Mouse (Mus musculus) lung, postnatal 10 days (tissue): ENCODE measurements at regions not wholly inside any gene's neighbourhood (a gene's known extent, or its start where the extent isn't known, plus 50 kb on each side); places are given as distances from the start of the nearest gene placed in this dataset.
A peak's percentile ranks its signal among the peaks of the same experiment; 100 is the strongest.

Experiments
- DNase-seq: peaks from one replicate; pipeline ENCODE4 v3.0.0; 2021

DNA sequence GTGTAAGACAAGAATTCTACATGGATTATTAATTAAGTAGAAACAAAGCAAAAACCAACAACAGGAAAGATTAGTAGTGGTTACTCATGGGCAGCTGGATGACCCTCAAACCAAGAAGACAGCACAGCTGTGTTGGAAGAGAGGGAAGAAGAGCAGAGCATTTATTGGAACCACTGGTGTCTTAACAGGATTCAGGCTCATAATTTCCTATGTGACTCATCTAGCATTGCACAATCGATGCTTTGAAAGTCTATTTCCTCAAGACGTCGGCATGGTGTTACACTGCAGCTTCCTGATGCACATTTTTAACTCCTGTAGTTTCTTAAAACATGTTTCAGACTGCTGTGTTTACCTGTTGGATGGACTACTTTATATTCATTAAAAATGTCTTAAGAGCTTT lies 221.1 kb downstream of the Gja1 start:
- DNase-seq: no peak

DNA sequence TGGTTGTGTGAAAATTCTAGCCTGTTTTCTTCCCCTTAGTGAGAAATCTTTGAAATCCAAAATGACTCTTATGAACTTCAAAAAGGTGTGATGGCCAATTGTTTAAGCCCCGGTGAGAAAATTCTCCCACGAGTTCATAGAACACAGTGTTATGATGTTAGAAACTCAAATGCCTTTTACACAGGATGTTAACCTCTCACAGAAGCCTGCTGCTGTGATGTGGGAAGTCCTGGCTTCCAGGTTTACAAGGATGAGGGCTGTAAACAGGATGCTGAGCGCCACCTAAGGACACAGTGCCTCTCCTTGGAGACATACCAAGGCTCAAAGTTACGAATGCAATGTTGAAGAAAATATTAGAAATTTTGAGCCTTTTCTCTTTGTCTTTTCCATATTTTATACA lies 222.8 kb downstream of the Gja1 start:
- DNase-seq: peak; percentile 29

DNA sequence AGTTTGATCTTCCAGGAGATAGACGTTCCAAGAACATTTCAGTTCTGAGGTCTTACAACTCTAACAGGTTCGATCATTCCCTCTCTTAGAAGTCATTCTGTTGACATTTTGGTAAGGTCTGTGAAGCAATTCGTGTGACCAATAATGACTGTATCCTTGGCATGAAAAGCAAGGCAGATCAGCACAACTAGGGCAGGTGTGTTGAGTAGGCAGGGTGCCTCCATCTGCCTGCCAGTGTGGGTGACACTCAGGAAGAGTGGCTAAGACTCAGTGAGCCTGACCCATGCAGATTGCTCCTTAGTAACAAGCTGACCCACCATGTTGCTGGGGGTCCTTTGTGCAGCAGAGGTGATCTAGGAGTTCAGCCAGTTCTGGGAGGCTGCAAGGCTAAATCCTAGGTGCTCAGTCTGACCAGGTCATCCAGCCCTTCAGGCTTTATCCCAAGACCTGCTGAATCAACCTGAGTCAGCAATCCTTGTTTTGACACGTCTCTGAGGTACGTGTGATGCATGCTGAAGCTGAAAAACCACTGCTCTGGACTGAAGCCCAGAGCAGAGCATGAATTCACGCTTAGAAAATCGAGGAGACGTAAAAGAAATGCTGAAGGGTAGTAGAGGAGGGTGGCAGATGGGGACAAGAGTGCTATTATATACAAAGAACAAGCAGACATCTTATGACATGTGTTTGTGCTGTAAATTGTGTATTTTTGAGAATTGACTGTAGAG lies 234.6 kb downstream of the Gja1 start:
- no peak for DNase-seq

DNA sequence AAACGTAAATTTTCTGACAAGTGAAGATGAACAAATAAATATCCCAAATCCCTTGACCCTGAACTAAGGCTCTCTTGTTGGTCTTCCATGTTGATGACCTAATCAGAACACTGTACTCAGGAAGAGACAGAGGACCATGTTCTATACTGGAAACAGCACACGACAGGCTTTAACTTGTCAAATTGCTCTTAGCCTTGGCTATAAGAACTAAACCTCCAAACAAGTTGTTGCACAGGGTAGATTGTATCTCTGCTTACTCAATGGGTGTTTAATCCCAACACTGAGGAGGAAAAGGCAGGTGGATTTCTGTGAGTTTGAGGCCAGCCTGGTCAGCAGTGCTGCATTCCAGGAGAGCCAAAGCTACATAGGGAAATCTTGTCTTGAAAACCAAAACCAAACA lies 265.5 kb downstream of the Gja1 start:
- no peak for DNase-seq

DNA sequence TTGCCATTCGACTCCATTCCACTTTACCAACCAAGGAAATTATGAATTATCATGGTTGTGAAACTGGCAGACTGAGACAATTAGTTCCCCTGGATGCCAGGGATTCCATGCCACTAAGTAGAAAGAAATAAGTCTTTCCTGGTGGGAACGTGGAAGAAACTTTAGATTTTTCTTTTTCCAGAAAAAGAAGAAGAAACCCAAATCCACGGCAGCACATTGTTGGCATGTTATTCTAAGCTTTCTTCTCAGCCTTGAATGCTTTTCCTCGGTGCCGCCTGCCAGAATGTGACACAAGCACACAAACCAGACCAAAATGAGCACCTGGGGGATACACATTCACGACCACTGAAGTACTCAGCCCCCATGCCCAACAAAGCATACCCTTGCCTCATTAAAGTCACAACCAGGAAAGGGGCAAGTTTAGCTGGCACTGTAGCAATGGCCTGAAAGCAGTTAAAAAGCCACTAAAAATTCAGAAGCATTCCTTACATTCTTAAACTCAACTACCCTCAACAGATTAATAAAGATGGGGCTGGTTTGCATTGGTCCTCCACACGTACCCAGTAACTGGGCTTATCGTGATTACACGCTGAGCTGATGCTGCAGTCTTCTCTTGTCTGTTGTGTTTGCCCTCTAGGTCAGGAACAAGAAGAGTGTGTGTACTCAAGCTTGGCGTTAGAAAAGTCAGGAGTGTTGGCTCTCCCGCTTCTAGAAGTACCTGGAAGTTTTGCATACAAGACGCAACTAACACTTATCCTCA lies 266.4 kb downstream of the Gja1 start:
- no peak for DNase-seq

DNA sequence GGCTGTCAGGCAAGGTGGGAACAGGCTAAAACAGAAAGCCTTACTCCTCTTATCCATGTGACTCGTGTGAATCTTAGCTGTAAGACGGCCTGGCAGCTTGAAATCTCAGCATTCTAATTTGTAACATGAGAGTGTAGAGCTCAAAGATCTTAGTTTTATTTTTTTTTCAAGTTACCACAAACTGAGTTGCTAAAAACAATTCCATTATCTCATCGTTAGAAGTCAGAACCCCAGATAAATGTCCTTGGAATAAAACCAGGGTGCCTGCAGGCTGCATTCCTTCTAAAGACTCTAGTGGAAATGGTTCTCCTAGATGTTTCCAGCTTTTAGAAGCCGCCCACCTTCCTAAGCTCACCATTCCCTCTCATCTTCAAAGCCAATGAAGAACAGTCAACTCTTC lies 283.4 kb downstream of the Gja1 start:
- peak; percentile 1 for DNase-seq

DNA sequence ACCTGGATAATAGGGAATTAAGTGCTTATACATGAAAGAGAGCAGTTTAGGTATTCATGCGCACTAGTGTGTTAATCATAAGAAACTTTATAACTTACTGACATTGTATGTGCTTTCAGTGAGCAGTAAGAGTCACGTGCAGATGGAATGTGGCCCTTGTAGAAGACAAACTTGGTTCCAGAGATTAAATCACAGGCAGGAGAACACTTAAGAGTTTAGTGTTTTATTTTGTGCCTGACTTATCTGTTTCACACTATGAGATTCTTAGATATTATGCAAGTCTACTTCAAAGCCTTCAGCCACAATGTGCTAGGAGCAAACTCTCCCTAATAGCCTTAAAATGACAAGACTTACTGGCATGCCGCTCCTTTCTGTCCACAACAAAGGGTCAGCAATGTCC lies 296.8 kb downstream of the Gja1 start:
- DNase-seq: no peak

DNA sequence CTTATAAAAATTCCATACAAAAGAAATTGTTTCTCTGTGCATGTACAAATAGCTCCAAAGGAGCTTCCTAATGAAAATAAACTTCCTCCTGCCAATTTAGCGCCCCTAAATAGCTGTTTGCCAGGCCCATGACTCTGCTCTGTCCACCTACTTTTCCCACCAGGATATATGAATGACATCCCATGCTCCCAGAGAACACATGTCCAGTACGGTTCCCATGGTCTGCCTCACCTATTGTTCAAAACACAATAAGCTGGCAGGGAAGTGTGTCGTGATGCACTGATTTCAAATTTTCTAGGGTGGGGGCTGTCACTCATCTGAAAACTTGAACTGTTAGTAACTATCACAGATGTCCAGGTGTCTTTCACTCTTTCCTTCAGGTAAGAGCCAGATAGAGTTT lies 305.8 kb downstream of the Gja1 start:
- peak; percentile 13 for DNase-seq

DNA sequence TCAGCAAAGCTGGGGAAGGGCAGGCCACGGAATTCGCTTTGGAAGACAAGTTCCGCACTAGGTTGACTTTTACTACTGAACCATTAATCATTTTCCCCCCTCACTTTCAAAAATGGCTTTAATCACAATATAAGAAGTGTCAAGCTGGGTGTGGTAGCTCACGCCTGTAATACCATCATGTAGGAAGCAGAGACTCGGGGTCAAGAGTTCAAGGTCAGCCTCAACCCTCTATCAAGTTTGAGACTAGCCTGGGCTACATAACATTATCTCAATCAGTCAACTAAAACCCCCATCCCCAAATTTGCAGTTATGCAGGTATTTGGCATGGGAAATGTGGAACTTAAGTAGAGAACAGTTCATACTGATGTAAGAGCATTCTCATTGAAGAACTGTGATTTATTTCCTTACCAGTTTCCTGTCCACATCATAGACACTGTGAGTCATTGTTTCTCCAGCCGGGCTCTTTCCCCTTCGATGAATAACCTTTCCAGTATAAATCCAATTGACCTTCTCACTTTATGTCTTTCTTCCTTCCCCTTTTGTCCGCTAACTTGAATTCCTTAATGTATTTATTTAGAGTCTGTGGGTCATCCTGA lies 308.6 kb downstream of the Gja1 start:
- DNase-seq: no peak

DNA sequence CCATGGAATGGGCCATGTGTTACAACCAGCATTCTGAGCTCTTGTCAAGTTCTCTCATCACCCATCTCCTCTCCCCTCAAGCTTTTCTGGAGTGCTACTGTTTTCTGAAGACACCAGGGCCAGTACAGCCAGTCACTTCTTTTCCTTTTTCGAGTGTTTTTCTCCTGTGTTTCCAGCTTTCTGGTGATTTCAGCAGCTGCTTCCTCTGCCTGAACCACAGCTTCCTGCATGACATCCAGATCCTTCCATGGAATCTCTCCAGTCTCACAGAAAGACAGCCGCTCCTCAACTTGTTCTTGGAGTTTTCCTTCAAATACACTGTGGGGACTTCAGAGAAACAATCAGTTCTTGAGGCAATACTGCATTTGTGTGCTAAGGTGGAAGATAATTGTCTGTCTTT lies 314.3 kb downstream of the Gja1 start:
- no peak for DNase-seq

DNA sequence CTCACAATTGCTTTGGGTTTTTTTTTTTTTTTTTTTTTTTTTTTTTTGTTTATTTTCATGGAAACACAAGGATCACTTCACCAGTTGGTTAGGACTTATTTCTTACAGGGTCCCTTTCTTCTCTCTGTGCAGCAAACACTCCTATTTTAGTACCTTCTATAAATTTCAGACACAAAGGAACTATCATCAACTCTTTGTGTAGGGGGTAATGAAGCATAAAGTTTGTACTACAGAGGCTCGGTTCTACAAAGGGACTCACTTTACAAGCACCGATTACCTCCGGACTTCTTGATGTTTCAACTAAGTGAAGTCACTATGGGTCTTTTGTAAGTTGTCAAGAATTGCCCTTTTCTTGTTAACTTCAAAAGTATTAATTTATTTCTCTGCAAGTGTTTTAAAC lies 318.0 kb downstream of the Gja1 start:
- no peak for DNase-seq

DNA sequence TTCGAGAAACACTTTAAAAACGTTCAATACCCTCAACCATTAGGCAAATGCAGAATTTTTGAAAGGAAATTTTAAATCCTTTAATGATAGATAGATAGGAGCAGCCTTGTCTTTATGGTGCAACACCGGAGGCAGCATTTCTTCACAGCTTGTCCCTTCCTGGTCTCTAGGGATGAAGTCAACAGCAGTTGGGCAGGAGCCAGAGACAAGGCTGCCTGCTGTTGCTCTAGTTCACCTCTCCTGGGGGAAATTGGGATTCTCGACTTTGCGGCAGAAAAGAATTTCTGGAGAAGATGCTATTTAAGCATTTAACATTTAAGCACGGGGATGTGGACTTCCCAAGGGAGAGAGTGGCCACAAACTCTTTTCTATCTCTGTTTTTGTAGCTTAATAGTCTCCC lies 323.0 kb downstream of the Gja1 start:
- DNase-seq: peak; percentile 3

DNA sequence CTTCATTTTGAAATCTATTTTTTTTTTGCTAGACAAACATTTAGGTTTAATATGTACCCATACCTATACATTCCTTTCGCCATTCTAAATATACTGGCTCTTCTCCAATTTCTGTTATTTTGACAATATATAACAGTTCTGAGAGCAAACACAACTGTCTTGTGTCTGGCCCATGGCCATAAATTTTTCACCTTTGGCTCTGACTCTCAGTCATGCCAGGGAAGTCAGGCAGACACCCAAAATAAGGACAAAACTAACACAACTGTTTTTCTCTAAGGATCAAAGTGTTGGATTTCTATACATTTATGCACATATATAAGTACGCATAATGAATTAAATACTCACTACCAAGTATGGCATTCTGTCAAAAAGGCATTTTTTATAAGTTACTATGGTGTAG lies 331.3 kb downstream of the Gja1 start:
- no peak for DNase-seq

DNA sequence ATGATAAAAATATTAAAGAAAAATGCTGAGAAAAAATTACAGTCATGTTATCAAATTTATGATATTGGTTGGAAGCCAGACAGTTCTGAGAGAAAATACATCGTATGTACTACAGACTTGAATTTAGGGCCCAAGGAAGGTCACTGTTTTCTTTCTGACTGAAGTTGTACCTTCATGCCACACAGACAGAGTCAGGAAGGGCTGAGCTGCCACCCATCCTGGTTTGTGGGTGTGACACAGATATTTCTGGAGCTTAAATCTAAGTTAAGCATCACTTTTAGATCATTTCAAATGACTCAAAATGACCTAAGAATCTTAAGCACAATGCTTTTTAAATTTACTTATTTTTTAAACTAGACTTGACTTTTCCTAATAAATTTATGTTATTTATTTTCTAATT lies 331.8 kb downstream of the Gja1 start:
- no peak for DNase-seq

DNA sequence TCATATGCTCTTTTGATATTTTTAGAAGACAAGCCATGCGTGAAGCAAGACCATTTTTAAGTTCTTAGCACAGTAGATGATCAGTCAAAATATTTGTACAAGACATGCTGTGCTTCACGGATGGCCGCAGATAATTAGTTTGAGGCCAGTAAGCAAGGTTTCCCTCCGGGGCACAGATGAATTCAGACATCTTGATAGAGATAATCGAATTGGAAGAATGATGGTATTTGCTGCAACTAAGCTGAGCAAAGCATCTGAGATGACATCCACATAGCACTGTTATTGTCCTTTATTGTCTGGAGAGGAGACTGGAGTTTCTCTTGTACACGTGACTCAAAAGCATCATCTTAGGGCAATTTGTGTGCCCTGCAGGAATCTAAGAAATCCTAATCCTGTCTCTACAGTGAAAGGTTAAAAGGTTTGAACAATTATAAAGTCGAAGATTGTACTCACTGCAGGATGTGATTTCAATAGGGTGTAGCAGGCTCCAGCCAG lies 335.5 kb downstream of the Gja1 start:
- no peak for DNase-seq

DNA sequence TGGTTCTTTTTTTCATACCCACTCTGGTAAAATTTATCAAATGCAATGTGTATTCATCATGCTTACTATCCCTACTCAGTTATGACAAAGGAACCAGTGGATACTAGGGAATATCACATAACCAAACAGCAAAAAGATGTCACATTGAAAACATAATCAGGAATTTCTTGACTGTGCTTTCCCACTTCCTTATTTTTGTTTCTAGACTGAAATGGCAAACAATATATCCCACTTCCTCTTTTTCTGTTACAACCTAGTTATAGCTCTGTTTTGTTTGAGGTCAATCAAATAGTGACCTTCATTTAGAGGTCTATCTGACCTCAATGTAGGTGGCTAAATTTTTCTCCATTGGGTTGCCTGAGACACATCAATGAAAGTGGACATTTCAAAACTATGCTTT lies 359.9 kb downstream of the Gja1 start:
- no peak for DNase-seq

DNA sequence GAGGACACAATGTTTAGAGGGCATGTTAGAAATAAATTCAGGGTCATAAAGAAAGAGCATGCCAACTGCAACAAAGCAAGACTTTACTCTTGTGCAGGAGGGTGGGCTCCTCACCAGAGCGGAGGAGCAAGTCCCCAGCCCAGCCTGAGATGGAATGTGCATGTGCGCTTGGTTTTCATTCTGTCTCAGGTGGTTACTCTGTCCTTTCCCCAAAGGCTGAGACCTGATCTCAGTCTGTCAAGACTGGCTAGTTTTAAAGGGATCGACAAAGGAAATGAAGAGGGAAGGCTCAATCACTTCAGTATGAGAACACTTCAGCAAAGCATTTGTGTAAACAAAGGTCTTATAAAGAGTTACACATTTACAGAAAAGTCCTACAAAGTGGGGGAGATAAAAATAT lies 362.5 kb downstream of the Gja1 start:
- no peak for DNase-seq

DNA sequence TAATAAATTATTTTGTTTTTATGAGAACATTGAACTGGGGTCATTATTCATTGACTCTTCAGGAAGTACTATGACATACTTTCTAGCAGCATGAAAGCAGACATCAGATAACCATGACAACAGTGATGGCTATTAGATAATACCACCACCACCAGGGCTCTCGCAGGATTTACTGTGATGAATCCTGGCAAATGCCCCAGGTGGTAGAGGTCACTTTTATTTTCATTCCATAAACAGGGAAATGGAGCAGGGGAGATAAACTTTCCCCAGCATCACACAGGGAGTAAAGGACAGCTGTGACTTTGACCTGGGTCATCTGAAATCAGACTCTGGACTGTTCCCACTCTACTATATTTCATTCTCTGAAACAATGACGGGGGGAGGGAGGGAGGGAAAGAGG lies 375.0 kb downstream of the Gja1 start:
- peak; percentile 20 for DNase-seq

DNA sequence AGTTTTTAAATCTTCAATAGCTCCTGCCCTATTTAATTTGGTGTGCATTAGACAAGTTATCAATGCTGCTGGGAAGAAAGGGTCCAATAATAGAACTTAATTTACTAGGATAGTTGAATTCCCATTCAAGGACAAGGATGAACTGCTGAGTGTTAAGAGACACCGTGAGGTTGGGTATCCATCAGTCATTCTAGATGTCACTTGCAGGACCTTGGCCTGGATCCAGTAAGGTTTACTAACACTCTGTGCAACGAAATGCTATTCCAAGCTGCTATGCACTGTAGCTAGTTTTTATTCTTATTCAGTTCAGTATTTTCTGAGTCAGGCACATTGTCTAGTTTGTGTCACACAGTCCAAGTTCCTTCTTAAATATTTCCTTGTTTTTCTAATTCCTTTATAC lies 376.4 kb downstream of the Gja1 start:
- DNase-seq: no peak

DNA sequence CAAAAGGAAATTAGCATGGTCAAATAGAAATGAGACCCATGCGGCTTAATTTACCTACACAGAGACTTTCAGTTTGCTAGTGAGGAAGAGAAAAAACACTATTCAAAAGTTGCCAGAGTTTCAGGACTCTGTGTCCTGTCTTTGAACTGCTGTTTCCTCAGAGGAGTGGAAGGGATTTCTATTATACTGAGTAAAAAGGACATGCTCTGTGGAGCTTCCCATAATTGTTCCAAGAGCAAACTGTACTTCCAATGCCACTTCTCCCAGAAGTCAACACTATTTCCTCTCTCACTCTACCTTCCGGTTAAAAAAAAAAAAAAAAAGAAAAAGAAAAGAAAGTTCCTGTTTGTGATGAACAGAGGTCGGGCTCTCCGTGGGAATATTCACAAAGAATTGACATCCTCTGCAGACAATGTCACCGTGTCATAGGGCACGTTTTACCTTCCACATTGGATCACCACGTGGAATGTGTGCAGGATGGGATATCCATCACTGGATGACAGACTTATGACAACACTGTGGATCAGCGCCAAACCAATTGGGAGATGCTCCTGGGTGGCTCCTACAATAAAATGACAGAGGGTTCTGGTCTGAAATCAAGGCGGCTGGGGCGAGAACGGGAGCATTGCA lies 377.5 kb downstream of the Gja1 start:
- DNase-seq: peak; percentile 38

DNA sequence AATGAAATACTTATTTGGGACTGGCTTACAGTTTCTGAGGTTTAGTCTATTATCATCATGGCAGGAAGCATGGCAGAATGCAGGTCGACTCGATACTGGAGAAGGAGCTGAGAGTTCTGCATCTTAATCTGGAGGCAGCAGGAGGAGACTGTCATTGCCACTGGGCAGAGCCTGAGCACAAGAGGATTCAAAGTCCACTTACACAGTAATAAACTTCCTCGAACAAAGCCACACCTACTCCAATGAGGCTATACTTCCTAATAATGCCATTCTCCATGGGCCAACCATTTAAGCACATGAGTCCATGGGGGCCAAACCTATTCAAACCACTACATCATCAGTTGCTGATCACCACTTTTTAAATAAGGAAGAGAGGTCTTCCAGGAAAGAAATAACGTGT lies 393.5 kb downstream of the Gja1 start:
- no peak for DNase-seq

DNA sequence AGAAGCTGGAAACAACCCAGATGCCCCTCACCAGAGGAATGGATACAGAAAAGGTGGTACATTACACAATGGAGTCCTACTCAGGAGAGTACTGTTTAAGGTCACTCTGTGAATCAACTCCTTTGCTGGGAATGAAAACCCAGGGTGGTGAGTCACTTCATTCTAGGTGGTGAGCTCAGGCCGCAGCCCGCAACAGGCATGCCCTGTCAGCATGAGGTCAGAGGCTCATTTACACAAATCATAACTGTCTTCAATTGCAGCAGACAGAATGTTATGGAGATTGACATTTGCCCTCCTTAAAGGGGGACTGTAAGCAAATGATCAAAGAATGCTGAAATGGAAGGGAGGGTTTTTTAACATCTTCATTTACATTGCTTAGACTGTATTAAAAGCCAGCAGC lies 405.1 kb downstream of the Gja1 start:
- DNase-seq: no peak

DNA sequence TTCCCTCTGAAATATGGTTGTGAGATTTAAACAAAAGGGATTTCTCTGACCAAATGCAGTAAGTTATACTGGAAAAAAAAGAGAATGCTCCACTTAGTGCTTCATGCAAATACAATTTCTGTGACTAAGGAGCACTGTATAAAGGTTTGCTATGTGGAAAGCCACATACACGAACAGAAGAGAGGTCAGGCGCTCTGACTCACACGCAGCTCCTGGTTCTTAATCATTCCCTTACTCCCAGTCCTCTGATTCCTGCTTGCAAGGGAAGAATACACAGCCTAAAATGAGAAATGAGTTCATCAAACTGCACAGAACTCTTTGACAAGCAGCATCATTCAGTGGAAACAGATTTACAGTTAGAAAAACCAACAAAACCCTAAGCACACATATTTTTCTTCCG lies 406.8 kb downstream of the Gja1 start:
- DNase-seq: no peak

DNA sequence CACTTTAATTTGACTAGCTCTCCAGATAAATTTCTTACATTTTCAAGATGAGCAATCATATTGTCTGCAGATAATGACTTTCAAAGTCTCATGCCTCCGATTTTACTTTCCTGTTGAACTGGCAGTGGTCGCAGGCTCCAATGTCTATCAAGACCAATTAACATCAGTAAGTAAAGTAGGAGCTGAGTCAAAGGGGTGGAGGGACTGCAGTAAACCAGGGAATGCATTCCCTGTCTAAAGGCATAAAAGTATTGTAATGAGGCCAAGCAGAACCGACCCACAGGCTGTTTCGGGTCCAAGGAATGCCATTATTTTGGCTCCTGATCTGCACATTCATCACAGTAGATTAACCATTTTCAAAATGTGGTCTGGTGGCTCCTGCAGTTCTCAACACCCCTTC lies 411.0 kb downstream of the Gja1 start:
- DNase-seq: no peak
